Mouse (Mus musculus) liver, adult 2 months (tissue): ENCODE results near the gene Lrfn2. TPM values are rescaled to one million over a fixed set of nuclear protein-coding genes. Genes with fewer than 3 reads are reported as not detected.

ENCODE experiments used
- DNase-seq: peaks from one replicate; pipeline ENCODE4 v3.0.0-alpha.2; 2011; ENCODE audit warnings: low read depth, low spot score; ENCODE audit errors: extremely low read depth
- H3K27ac ChIP-seq: fragments of 200-500 bp; replicated peaks from 2 replicates; pipeline ENCODE4 v1.5.1; 2012; ENCODE audit warnings: low read depth, mild to moderate bottlenecking, control low read depth, inconsistent platforms, low read length; ENCODE audit not compliant: insufficient read depth
- H3K27me3 ChIP-seq: fragments of 200-500 bp; 2 replicates; pipeline ENCODE4 v1.6.1; 2012; ENCODE audit warnings: mild to moderate bottlenecking, moderate library complexity, low read length, inconsistent platforms; ENCODE audit not compliant: control insufficient read depth, insufficient read depth
- H3K36me3 ChIP-seq: fragments of 200-500 bp; 2 replicates; pipeline ENCODE4 v1.6.1; 2012; ENCODE audit warnings: low read length, inconsistent platforms; ENCODE audit not compliant: control insufficient read depth, insufficient read depth
- H3K4me1 ChIP-seq: fragments of 200-500 bp; 2 replicates; pipeline ENCODE4 v1.6.1; 2011; ENCODE audit warnings: low read length; ENCODE audit not compliant: control insufficient read depth, insufficient read depth
- H3K4me3 ChIP-seq: fragments of 200-500 bp; 2 replicates; pipeline ENCODE4 v1.5.1; 2011; ENCODE audit warnings: low read depth, mild to moderate bottlenecking, control low read depth, low read length, moderate library complexity; ENCODE audit not compliant: insufficient read depth
- H3K79me2 ChIP-seq: fragments of 200-500 bp; 2 replicates; pipeline ENCODE4 v1.6.1; 2012; ENCODE audit warnings: inconsistent platforms, mild to moderate bottlenecking, low read length, moderate library complexity; ENCODE audit not compliant: control insufficient read depth, insufficient read depth
- H3K9ac ChIP-seq: fragments of 200-500 bp; 2 replicates; pipeline ENCODE4 v1.6.1; 2012; ENCODE audit warnings: low read depth, mild to moderate bottlenecking, control low read depth, inconsistent platforms, low read length
- CTCF ChIP-seq: fragments of 200-500 bp; IDR thresholded peaks from 2 replicates; pipeline ENCODE4 v1.5.1; 2011; ENCODE audit warnings: low read depth, low read length, control low read depth
- POLR2A ChIP-seq: fragments of 200-500 bp; IDR thresholded peaks from 2 replicates; pipeline ENCODE4 v1.6.1; 2011; ENCODE audit warnings: low read length, control low read depth; ENCODE audit not compliant: insufficient read depth; ENCODE audit errors: extremely low read depth
- WGBS: fragments of 180-500 bp; shearing (Covaris S2); methylation state at CpG from one replicate; pipeline ENCODE4 v1.1.7; 2018; 5-methylcytosine and 5-hydroxymethylcytosine counted together
- polyA plus RNA-seq: library from polyadenylated mRNA; depleted of rRNA; stranded (reverse); fragments of >200 nt; gene quantifications from 2 replicates; pipeline ENCODE4 v1.2.3, GENCODE M21; 2012
- total RNA-seq: library from RNA; depleted of rRNA; stranded (reverse); fragments of >200 nt; gene quantifications from 2 replicates; pipeline ENCODE4 v1.2.3, GENCODE M21; 2014

Gene Lrfn2
- total and polyA plus RNA-seq, 2 experiments, result not detected

DNA sequence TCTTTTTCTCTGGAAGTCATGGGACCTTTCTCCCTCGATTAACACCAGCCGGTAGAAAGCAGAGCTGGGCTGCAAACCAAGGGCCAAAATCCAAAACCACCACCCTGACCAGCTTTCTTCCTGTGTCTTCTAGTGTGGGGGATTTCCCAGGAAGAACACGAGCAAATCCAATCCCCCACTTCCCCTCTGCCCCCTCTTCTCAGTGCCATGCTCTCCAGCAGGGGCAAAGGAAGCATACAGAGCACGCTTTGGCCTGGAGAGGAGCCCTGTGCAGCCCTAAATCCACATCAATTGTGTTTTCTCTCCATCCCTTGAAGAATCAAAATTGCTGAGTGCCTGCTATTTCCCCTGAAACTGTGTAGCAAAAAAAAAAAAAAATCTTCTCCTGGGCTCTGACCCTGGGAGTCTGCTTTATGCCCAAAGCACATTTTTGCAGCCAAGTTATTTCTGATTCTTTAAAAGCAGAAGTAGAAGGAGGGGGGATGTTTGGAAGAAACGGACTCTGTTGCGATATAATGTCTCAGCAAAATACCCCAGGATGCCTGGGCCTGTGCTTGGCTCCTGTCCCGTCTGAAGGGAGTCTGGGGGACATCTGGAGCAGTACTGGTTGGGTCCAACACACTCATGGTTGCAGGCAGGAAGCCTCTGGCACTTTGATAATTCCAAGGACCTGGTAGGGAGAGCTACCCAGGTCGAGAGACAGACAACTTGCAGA, 86.8 kb downstream of the Lrfn2 start:
- no peak for TF ChIP-seq POLR2A
- TF ChIP-seq CTCF, result no peak
- Histone ChIP-seq H3K9ac (no peak overlapping the region), H3K27ac (no peak overlapping the region), H3K36me3 (no peaks in the 10 kb centered on the region), H3K79me2 (no peaks in the 10 kb centered on the region), H3K27me3 (no peaks in the 10 kb centered on the region), H3K4me3 (no peak overlapping the region), H3K4me1 (no peaks in the 10 kb centered on the region)
- no peak for DNase-seq
- WGBS, result 57% methylated on average over 8 of the region's 8 CpGs

DNA sequence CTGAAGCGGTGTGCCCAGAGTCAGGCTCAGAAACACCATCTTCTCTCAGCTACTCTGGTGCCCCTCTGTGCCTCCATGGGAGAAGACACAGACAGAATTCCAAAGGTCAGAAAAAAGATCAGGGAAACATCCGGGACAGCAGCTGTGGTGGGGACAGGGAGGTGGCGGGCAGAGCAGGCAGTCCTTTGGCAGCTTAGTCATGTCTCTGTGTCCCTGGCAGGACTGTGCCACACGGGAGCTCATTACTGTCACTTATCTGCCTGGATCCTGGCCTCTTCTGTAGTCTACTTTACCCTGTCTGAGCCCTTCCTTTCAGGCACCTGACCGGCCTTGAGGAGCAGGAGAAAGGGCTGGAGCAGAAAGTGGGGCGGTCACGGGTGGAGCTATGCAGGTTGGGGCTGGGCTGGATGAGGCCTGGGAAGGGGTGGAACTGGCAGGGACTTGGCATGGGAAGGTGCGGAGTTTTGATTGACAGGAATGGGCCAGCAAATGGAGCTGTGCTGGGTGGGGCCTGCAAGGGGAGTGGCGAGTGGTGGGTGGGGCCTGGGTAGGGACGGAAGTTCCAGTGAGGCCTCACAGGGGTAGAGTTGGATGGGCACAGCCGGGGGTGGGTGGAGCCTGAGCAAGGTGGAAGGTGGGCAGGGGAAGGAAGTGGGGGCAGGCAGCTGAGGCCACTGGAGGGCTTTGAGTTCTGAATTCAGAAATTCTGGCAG, 97.5 kb downstream of the Lrfn2 start:
- TF ChIP-seq CTCF (no peak), POLR2A (no peak)
- Histone ChIP-seq H3K4me3 (no peak overlapping the region), H3K79me2 (no peaks in the 10 kb centered on the region), H3K9ac (no peak overlapping the region), H3K27ac (no peak overlapping the region), H3K36me3 (no peaks in the 10 kb centered on the region), H3K4me1 (no peaks in the 10 kb centered on the region), H3K27me3 (no peaks in the 10 kb centered on the region)
- peak; percentile 15 for DNase-seq
- 42% methylated on average over 11 of the region's 11 CpGs for WGBS

DNA sequence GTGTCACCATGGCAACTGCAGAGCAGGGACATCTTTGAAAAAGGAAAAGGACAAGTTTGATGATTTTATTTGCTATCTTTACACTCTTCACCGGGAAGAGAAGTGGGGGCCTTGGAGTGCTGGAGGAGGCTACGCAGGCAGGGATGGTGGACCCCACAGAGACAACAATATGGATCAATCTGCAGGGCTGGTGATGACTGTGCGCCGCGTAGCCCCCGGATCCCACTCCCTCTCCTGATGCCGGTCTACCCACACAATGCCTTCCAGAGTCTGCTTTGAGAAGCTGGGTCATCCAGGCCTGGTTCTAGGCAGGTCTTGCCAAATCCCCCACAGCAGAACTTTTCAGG, 98.1 kb downstream of the Lrfn2 start:
- Histone ChIP-seq H3K79me2 (no peaks in the 10 kb centered on the region), H3K9ac (no peak overlapping the region), H3K4me1 (no peaks in the 10 kb centered on the region), H3K27ac (no peak overlapping the region), H3K36me3 (no peaks in the 10 kb centered on the region), H3K4me3 (no peak overlapping the region), H3K27me3 (no peaks in the 10 kb centered on the region)
- TF ChIP-seq POLR2A (no peak), CTCF (no peak)
- no peak for DNase-seq
- WGBS, result 88% methylated on average over 7 of the region's 7 CpGs

DNA sequence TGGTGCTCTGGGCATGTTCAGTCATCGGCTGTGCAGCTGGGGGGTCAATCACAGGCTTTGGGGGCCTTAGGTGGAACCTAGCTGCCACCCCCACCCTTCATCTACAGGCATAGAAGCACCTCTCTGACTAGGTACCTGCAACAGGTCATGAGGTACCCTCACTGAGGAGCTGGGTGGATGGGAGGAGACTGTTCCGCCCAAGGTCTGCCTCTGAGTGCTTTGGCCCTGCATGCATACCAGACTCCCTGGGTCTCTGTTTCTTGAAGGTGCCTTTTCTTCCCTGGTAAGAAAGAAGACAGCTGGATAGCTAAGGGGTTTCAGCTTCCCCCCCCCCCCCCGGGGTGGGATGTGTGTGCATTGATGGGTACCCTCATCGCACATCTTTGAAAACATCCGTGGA, 98.7 kb downstream of the Lrfn2 start:
- DNase-seq, result no peak
- 88% methylated on average over 5 of the region's 5 CpGs for WGBS
- H3K9ac ChIP-seq, result no peak overlapping the region

DNA sequence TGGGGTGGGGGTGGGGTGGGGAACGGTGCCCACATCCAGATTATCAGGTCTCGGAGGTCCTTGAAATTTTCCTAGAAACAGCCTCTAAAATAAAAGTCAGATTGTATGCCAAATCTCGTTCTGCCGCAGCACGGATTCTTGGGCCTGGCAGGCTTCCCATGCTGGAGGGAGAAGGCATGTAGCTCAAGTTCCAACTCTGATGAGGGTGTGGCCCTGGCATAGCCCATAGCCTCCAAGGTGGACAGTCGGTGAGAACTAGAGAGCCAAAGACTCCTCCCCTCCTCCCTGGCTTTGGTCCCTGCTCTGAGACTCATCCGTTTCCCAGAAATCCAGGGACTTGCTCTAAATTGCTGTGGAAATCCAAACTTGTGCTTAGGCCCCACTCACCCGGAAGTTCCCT, 99.6 kb downstream of the Lrfn2 start:
- no peak for DNase-seq

More for the DNA sequence above, 98.7 kb downstream of the Lrfn2 start:
- no peaks in the 10 kb centered on the region for H3K4me1 ChIP-seq
- no peak overlapping the region for H3K4me3 ChIP-seq
- no peaks in the 10 kb centered on the region for H3K27me3 ChIP-seq
- TF ChIP-seq CTCF (no peak), POLR2A (no peak)
- no peaks in the 10 kb centered on the region for H3K79me2 ChIP-seq
- no peaks in the 10 kb centered on the region for H3K36me3 ChIP-seq
- no peak overlapping the region for H3K27ac ChIP-seq

DNA sequence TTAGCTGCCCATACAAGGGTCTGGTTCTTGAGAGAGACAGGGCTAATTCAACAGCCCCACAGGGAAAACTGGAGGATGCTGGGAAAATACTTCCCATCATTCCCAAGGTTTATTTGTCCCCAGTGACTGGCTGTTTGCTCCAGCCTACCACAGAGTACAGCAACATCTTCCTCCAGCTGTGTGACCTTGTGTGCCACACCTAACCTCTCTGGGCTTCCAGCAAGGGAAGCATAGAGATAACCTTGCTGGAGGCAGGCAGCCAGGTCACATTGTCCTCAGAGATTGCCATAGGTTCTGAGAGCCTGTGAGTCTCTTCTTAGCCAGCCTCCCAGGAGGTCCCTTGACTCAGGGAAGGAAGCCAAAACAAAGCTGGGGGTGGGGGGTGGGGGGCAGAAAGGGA, 101.1 kb downstream of the Lrfn2 start:
- no peaks in the 10 kb centered on the region for H3K36me3 ChIP-seq
- H3K4me1 ChIP-seq, result no peaks in the 10 kb centered on the region
- H3K27ac ChIP-seq, result no peak overlapping the region
- no peak overlapping the region for H3K9ac ChIP-seq
- H3K27me3 ChIP-seq, result no peaks in the 10 kb centered on the region
- H3K79me2 ChIP-seq, result no peaks in the 10 kb centered on the region
- no peak for TF ChIP-seq POLR2A
- TF ChIP-seq CTCF, result no peak
- H3K4me3 ChIP-seq, result no peak overlapping the region
- DNase-seq, result no peak

More for the DNA sequence above, 99.6 kb downstream of the Lrfn2 start:
- no peak overlapping the region for H3K27ac ChIP-seq
- H3K4me1 ChIP-seq, result no peaks in the 10 kb centered on the region
- 72% methylated on average over 8 of the region's 8 CpGs for WGBS
- H3K79me2 ChIP-seq, result no peaks in the 10 kb centered on the region
- H3K27me3 ChIP-seq, result no peaks in the 10 kb centered on the region
- no peaks in the 10 kb centered on the region for H3K36me3 ChIP-seq
- TF ChIP-seq CTCF (no peak), POLR2A (no peak)
- no peak overlapping the region for H3K9ac ChIP-seq
- no peak overlapping the region for H3K4me3 ChIP-seq
